Mouse (Mus musculus): ENCODE results near the gene Cdkn2a. TPM values are rescaled to one million over a fixed set of nuclear protein-coding genes. Genes with fewer than 3 reads are reported as not detected.

The Cdkn2a gene
- polyA plus RNA-seq, 1 experiment from 2014 or later: not detected

DNA sequence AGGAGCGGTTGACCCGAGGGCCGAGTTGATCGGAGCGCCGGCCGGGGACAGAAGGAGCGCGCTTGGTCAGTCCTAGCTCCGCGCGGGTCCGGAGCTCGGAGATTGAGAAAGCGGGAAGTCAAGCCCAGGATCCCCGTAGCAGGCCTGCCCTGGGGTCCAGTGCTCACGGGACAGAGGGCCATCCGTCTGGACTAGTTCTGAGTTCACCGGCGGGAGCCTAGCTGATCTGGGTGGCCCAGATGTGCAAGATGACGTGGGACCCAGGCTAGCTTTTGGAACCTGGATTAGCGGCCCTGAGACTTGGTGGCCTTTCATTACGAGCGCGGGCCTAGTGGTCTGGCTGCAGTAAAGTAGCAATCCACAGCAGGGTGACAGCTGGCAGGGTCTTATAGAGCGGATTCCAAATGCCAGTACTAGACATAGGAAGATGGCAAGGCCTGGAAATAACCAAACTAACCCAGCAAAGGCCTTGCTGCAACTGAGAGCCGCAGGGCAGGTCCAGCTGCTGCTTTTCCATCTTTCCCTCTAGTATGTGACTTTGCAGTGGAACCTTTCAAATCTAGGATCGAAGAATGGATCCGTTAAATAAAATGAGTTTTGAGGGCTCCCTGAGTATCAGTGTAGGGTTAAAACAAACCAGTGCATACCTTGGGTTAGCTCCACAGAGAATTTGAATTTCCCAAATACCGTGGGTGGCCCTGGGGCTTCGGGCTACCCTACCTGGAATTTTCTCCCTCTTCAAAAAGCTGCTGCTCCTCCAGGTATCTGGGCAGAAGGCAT is 1.2 kb upstream of the Cdkn2a start:
- 2% methylated on average over 31 of the region's 31 CpGs for WGBS
- H3K9ac ChIP-seq (replicated peaks): peak overlapping the region; percentile 44

DNA sequence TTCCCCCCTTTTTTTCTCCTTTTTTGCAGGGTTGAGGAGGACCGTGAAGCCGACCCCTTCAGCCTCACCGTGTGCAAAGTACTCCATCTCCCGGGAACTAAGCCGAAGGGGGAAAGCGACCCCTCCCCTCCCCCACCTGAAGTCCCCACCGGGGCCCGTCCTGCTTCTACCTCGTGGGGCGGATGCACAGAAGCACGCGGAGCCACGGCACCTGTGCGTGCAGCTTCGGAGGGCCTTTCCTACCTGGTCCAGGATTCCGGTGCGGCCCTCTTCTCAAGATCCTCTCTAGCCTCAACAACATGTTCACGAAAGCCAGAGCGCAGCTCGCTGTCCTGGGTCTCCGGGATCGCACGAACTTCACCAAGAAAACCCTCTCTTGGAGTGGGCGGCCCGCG is 365 bp downstream of the Cdkn2a start:
- Histone ChIP-seq H3K9ac (replicated peaks) (0 out of 2 replicates have a peak overlapping the region, but pooled peaks have one; percentile 44), H3K9me3 (no peaks in the 10 kb centered on the region), H3K4me3 (peak overlapping the region; percentile 52), H3K27me3 (peaks cover 88% of the 10 kb centered on the region), H3K4me1 (peaks cover 16% of the 10 kb centered on the region), H3K4me2 (replicated peaks) (peak overlapping the region; percentile 90), H3K36me3 (no peaks in the 10 kb centered on the region), H3K27ac (replicated peaks) (no peak overlapping the region)
- no peak; the same call in 1 of the 2 replicates for ATAC-seq (ENCODE audit: low FRiP score, low read depth)
- 0% methylated on average over 26 of the region's 26 CpGs for WGBS

More for the DNA sequence above, 1.2 kb upstream of the Cdkn2a start:
- Histone ChIP-seq H3K36me3 (no peaks in the 10 kb centered on the region), H3K27me3 (peaks cover 88% of the 10 kb centered on the region), H3K4me1 (peaks cover 16% of the 10 kb centered on the region), H3K27ac (replicated peaks) (no peak overlapping the region), H3K9me3 (no peaks in the 10 kb centered on the region), H3K4me3 (peak overlapping the region; percentile 52), H3K4me2 (replicated peaks) (peak overlapping the region; percentile 90)
- ATAC-seq (ENCODE audit: low FRiP score, low read depth): peak; percentile 31

DNA sequence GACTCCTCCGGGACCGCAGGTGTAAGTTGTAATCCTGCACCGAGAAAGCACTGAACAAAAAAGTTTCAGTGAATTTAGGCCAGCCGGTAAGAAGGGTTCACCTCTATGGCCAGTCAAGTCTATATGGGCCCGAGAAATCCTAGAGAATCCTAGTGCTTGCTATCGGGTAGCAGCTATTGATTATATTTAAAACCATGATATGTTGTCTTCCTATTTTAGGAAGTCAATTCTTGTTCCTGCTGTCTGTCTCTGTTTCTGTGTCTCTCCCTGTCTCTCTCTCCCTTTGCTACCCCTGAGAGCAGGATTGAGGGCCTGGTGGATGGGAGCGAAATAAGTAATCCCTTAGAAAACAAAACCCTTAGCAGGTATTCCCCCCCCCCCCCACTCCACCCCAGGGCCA is 937 bp downstream of the Cdkn2a start:
- H3K4me1 ChIP-seq: peaks cover 16% of the 10 kb centered on the region
- H3K36me3 ChIP-seq: no peaks in the 10 kb centered on the region
- H3K9me3 ChIP-seq: no peaks in the 10 kb centered on the region
- ATAC-seq (ENCODE audit: low FRiP score, low read depth): no peak
- H3K27ac ChIP-seq (replicated peaks): no peak overlapping the region
- H3K4me2 ChIP-seq (replicated peaks): no peak overlapping the region
- peaks cover 91% of the 10 kb centered on the region for H3K27me3 ChIP-seq
- H3K4me3 ChIP-seq: no peak overlapping the region
- WGBS: 3% methylated on average over 7 of the region's 7 CpGs
- H3K9ac ChIP-seq (replicated peaks): no peak overlapping the region

DNA sequence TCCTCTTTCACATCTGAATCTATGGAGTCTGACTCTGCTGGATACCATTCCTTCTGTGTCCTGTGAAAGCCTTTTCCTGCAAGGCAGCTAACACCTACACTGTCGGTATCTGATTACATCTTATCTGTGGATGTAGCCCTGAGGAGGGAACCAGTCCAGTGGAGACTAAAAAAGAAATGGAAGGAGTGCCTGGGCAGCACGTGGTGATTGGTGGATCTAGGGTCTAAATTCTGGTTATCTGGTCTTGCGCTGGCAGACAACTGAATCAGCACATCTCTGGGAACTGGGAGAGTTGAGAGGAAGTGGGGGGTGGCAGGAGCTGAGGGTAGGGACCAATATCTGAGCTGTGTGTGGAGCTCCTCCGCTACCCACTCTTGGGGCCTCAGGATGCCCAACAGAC is 5.4 kb downstream of the Cdkn2a start:
- H3K4me1 ChIP-seq: peaks cover under 1% of the 10 kb centered on the region; the same call in 1 of the 2 replicates
- H3K27me3 ChIP-seq: peaks cover 84% of the 10 kb centered on the region
- no peak overlapping the region for H3K4me3 ChIP-seq
- H3K36me3 ChIP-seq: no peaks in the 10 kb centered on the region
- H3K9ac ChIP-seq (replicated peaks): no peak overlapping the region
- H3K9me3 ChIP-seq: no peaks in the 10 kb centered on the region
- ATAC-seq (ENCODE audit: low FRiP score, low read depth): no peak
- H3K27ac ChIP-seq (replicated peaks): no peak overlapping the region
- 0% methylated on average over 4 of the region's 4 CpGs for WGBS
- H3K4me2 ChIP-seq (replicated peaks): no peak overlapping the region

DNA sequence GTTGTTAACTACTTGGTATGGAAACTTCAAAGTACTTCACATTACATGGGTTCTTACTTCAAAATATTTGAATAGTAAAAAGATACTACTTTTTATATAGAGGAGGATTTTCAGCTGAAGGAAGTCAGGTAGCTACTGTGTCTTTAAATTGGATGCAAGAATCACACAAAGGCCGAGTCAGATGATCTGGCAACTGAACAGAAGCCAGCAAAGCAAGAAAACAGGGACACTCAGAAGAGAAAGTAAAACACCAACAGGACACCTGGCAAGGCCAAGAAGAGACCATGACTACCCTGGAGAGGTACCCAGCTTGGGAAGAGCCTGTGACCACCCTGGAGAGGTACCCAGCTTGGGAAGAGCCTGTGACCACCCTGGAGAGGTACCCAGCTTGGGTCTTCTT is 7.9 kb downstream of the Cdkn2a start:
- no peak overlapping the region for H3K4me2 ChIP-seq (replicated peaks)
- H3K27ac ChIP-seq (replicated peaks): no peak overlapping the region
- H3K9me3 ChIP-seq: no peaks in the 10 kb centered on the region
- ATAC-seq (ENCODE audit: low FRiP score, low read depth): no peak
- no peak overlapping the region for H3K4me3 ChIP-seq
- 0% methylated on average over 1 of the region's 1 CpGs for whole genome bisulfite sequencing
- H3K9ac ChIP-seq (replicated peaks): no peak overlapping the region
- H3K4me1 ChIP-seq: peaks cover 5% of the 10 kb centered on the region; the same call in 1 of the 2 replicates
- H3K27me3 ChIP-seq: peaks cover 86% of the 10 kb centered on the region
- no peaks in the 10 kb centered on the region for H3K36me3 ChIP-seq

DNA sequence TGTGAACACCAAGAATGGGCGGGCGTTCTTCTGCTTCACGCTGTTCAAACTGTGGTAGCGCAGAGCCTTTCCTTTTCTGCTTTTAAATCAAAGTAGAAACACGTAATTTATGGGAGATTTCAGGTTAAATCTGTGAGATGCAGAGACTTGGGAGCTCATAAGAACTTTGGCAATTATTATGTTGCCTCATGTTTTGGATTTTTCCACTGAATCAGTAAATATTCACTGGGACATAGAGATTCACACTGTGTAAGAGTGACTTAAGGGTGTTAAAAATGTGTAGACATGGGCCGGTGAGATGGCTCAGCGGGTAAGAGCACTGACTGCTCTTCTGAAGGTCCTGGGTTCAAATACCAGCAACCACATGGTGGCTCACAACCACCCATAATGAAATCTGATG is 8.8 kb downstream of the Cdkn2a start:
- Histone ChIP-seq H3K4me2 (replicated peaks) (no peak overlapping the region), H3K36me3 (no peaks in the 10 kb centered on the region), H3K9ac (replicated peaks) (no peak overlapping the region), H3K4me3 (no peak overlapping the region), H3K27ac (replicated peaks) (no peak overlapping the region), H3K27me3 (peaks cover 86% of the 10 kb centered on the region), H3K4me1 (peaks cover 5% of the 10 kb centered on the region; the same call in 1 of the 2 replicates), H3K9me3 (no peaks in the 10 kb centered on the region)
- ATAC-seq (ENCODE audit: low FRiP score, low read depth): no peak
- 22% methylated on average over 7 of the region's 7 CpGs for WGBS

DNA sequence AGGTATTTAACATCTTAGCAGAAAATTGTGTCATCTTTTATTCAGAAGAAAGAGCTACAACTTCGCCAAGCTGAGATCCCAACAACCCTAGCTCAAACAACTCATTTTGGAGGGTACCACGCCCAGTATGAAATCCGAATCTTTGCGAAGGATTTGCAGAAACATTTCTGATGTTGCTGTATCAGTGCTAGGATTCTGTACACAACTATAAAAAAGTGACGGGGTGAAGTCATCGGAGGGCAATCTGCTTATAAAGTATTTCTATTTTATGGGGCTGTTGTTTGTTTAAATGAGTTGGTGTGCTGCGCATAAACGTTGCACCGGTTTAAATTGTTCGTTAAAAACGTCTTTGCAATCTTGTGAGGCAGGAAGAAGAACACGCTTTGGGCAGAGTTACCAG is 11.8 kb downstream of the Cdkn2a start:
- H3K9me3 ChIP-seq: no peaks in the 10 kb centered on the region
- H3K27me3 ChIP-seq: peaks cover 85% of the 10 kb centered on the region
- H3K4me2 ChIP-seq (replicated peaks): no peak overlapping the region
- 2% methylated on average over 12 of the region's 12 CpGs for WGBS
- no peak overlapping the region for H3K9ac ChIP-seq (replicated peaks)
- no peak overlapping the region for H3K27ac ChIP-seq (replicated peaks)
- no peaks in the 10 kb centered on the region for H3K36me3 ChIP-seq
- H3K4me3 ChIP-seq: no peak overlapping the region
- no peak for ATAC-seq (ENCODE audit: low FRiP score, low read depth)
- peaks cover 5% of the 10 kb centered on the region; the same call in 1 of the 2 replicates for H3K4me1 ChIP-seq

DNA sequence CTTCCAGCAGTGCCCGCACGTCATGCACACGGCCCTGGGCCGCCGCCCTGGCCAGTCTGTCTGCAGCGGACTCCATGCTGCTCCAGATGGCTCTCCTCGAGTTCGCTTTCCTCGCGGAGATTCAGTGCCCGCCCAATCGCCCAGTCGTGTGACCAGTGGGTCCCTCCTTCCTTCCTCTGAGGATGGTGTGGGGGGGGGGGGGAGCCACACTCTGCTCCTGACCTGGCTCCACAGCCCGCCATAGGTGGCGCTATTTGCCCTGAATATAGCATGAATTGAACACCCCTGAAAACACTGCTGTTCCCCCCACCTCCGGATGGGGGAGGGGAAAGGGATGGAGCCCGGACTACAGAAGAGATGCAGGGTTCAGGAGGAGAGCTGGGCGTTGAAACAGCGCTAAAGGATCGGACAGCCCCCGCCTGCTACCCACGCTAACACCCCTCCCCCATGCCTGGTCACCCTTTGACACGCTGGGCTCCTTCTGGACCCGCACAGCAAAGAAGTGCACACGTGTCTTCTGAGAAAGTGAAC is 12.4 kb downstream of the Cdkn2a start:
- Histone ChIP-seq H3K4me1 (peaks cover 5% of the 10 kb centered on the region; the same call in 1 of the 2 replicates), H3K27me3 (peaks cover 86% of the 10 kb centered on the region), H3K27ac (replicated peaks) (no peak overlapping the region), H3K4me2 (replicated peaks) (peak overlapping the region; percentile 25; the same call in 1 of the 2 replicates), H3K4me3 (peak overlapping the region; percentile 6; the same call in 1 of the 2 replicates), H3K9me3 (no peaks in the 10 kb centered on the region), H3K9ac (replicated peaks) (no peak overlapping the region), H3K36me3 (no peaks in the 10 kb centered on the region)
- peak; percentile 90 for ATAC-seq (ENCODE audit: low FRiP score, low read depth)
- under 1% methylated on average over 25 of the region's 25 CpGs for WGBS

DNA sequence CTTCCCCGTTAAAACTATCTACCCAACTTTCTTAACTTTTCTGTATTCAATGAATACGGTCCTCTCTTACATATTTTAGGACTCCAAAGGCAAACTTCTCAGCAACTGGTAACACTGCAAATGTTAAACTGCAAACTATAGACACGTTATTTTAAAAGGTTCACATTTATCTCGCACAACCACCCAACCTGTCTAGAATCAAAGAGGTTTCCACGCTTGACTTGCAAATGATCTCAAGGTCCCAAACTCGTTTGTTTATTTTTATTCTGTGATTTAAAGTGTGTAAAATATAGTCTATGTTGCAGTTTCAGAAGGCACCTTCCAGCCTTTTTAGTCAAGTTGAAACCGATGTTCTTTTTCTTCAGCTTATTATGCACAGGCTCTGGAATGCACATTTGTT is 13.2 kb downstream of the Cdkn2a start:
- H3K27me3 ChIP-seq: peaks cover 89% of the 10 kb centered on the region
- no peak overlapping the region for H3K4me3 ChIP-seq
- no peaks in the 10 kb centered on the region for H3K36me3 ChIP-seq
- no peak overlapping the region for H3K9ac ChIP-seq (replicated peaks)
- H3K27ac ChIP-seq (replicated peaks): no peak overlapping the region
- H3K4me2 ChIP-seq (replicated peaks): no peak overlapping the region
- peaks cover 5% of the 10 kb centered on the region; the same call in 1 of the 2 replicates for H3K4me1 ChIP-seq
- 2% methylated on average over 7 of the region's 7 CpGs for WGBS
- no peak for ATAC-seq (ENCODE audit: low FRiP score, low read depth)
- no peaks in the 10 kb centered on the region for H3K9me3 ChIP-seq

DNA sequence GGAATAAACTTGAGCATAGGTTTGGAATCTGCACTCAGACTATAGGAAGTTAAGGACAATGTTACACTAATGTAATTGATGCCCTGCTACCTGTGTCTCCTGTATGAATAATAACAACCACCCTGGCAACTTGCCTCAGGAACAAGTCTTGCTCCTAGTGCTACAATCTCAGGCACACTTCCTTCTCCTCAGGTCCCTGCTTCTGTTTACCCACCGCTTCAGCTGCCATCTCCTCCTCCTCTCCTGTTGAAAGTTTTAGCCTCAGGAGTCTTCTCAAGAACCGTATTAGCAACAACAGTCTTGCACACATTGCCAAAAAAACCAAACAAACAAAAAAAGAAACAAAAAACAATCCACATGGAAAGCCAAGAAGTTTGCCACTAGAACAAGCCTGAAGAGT is 14.8 kb downstream of the Cdkn2a start:
- Histone ChIP-seq H3K27ac (replicated peaks) (no peak overlapping the region), H3K9ac (replicated peaks) (no peak overlapping the region), H3K36me3 (no peaks in the 10 kb centered on the region), H3K27me3 (peaks cover 93% of the 10 kb centered on the region), H3K4me3 (no peak overlapping the region), H3K4me1 (peaks cover 7% of the 10 kb centered on the region; the same call in 1 of the 2 replicates), H3K4me2 (replicated peaks) (no peak overlapping the region), H3K9me3 (no peaks in the 10 kb centered on the region)
- WGBS: 0% methylated on average over 2 of the region's 2 CpGs
- ATAC-seq (ENCODE audit: low FRiP score, low read depth): no peak

DNA sequence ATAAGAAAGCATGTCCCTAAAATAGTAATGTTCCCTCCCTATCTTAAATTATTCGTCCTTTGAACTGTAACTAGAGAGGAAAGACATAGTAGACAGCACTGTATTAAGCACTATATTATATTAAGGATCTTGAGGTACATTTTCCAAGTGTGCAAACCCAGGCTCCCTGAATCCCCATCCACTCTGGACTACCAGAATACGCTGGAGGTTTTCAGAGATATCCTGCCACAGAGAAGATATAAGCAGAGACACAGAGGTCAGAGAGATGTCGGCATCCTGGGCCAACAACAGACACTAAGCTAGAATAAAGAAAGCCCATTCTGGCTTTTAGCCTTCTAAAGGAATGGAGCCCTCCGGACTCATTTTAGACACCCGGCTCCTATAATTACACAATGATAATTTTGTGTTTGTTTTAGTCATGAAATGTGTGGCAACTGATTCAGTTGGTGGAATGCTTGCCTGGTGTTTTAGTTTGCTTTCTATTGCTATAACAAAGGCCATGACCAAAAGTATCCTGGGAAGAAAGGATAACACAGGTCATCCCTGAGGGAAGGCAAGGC is 17.0 kb downstream of the Cdkn2a start:
- Histone ChIP-seq H3K9ac (replicated peaks) (no peak overlapping the region), H3K36me3 (no peaks in the 10 kb centered on the region), H3K4me1 (peaks cover 10% of the 10 kb centered on the region; the same call in 1 of the 2 replicates), H3K4me2 (replicated peaks) (no peak overlapping the region), H3K4me3 (no peak overlapping the region), H3K9me3 (no peaks in the 10 kb centered on the region), H3K27ac (replicated peaks) (no peak overlapping the region), H3K27me3 (peaks cover 96% of the 10 kb centered on the region)
- no peak for ATAC-seq (ENCODE audit: low FRiP score, low read depth)
- WGBS: under 1% methylated on average over 5 of the region's 5 CpGs

DNA sequence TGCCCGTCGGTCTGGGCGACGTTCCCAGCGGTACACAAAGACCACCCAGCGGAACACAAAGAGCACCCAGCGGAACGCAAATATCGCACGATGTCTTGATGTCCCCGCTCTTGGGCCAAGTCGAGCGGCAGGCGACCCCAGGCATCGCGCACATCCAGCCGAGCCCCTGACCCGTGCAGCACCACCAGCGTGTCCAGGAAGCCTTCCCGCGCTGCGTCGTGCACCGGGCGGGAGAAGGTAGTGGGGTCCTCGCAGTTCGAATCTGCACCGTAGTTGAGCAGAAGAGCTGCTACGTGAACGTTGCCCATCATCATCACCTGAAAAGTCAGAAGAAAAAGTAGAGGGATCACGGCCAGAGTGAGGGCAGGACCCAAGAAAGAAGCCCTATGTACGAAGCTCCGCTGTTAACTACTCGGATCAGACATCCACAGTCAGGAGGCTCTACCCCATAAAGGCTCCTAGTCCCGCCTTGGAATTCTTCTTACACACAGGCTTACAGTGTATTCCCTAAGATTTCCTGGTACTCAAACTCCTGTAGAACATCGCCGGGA is 17.7 kb downstream of the Cdkn2a start:
- Histone ChIP-seq H3K9me3 (no peaks in the 10 kb centered on the region), H3K4me2 (replicated peaks) (no peak overlapping the region), H3K27me3 (peaks cover 96% of the 10 kb centered on the region), H3K9ac (replicated peaks) (no peak overlapping the region), H3K36me3 (no peaks in the 10 kb centered on the region), H3K4me3 (no peak overlapping the region), H3K4me1 (0 out of 2 replicates have a peak, but pooled peaks cover 6% of the 10 kb centered on the region), H3K27ac (replicated peaks) (no peak overlapping the region)
- under 1% methylated on average over 37 of the region's 37 CpGs for WGBS
- no peak; the same call in 1 of the 2 replicates for ATAC-seq (ENCODE audit: low FRiP score, low read depth)
